Comparison of ENCODE assay signal across 9 mouse cellular contexts in genomic region chr9:116468569-116469250, GRCm38 (mm10).
DNase-seq lines count a peak whose midpoint lies in the region; ATAC-seq and TF ChIP-seq lines count a peak whose summit lies in the region.
"Had no signal": no experiment of that assay in that cellular context is flagged by ENCODE, and none has a peak within 500 bp of the region (broad histone marks: within the 10 kb centered on the region; RNA-seq: fewer than 3 reads in every experiment).

No protein-coding gene starts in this region.

- H3K27me3 ChIP-seq in midbrain, postnatal 0 days (ENCODE audit: insufficient read depth, low read length) = no peaks in the 10 kb centered on the region

- ATAC-seq in midbrain, postnatal 0 days (ENCODE audit: low FRiP score) = 0 out of 2 replicates have a peak, but pooled peaks have one; percentile 23

- intact Hi-C loops in left cerebral cortex, postnatal 4 days (cut with DNase I) = no loop called here
- intact Hi-C loops in left cerebral cortex, postnatal 25 days (cut with DNase I) = no loop called here

- H3K4me3 ChIP-seq in midbrain, postnatal 0 days (ENCODE audit: low read depth, low read length) = no peak overlapping the region

- WGBS in midbrain, postnatal 0 days = 14% methylated on average over 10 of the region's 10 CpGs

- peak; percentile 10 for DNase-seq in embryo, embryonic 10 days (ENCODE audit: low spot score)
- no peak for DNase-seq in embryo, embryonic 11 days
- peak; percentile 67 for DNase-seq in left cerebral cortex, postnatal 4 days
- DNase-seq in left cerebral cortex, postnatal 25 days (ENCODE audit: low spot score in 2 of 2) = no peak
- peak; percentile 53 to 79 for DNase-seq in heart, adult 9 months (ENCODE audit: low spot score in 2 of 2)
- peak; percentile 82 for DNase-seq in midbrain, postnatal 0 days (ENCODE audit: low spot score)
- no peak for DNase-seq in lung, adult 18-20 months
- no peak for DNase-seq in spleen, postnatal 36 days (ENCODE audit: low spot score in 2 of 2)
- DNase-seq: lung, postnatal 14 days had no signal

- TF ChIP-seq CTCF in midbrain, postnatal 0 days (IDR thresholded peaks at IDR 0.05) = no peak

- H3K4me2 ChIP-seq in midbrain, postnatal 0 days (ENCODE audit: low read depth, low read length, poor library complexity, severe bottlenecking) = no peak overlapping the region

- no peaks in the 10 kb centered on the region for H3K36me3 ChIP-seq in midbrain, postnatal 0 days (ENCODE audit: insufficient read depth, low read length)

- H3K27ac ChIP-seq in midbrain, postnatal 0 days (ENCODE audit: low read depth, low read length) = peak overlapping the region; percentile 47

- H3K4me1 ChIP-seq in midbrain, postnatal 0 days (ENCODE audit: insufficient read depth, low read length) = no peaks in the 10 kb centered on the region; the same call in 1 of the 2 replicates

- no peak overlapping the region; the same call in 1 of the 2 replicates for H3K9ac ChIP-seq in midbrain, postnatal 0 days (replicated peaks; ENCODE audit: low read length, poor library complexity, severe bottlenecking)

- no peaks in the 10 kb centered on the region for H3K9me3 ChIP-seq in midbrain, postnatal 0 days (ENCODE audit: low read length)

Comparison
In these comparisons a context has a peak if more than half of its experiments do, and no peak if none do; other contexts are left out.
1. DNase-seq: peak in embryo, embryonic 10 days (single experiment), left cerebral cortex, postnatal 4 days (single experiment), heart, adult 9 months (2 of 2) and midbrain, postnatal 0 days (single experiment); none in embryo, embryonic 11 days (single experiment), left cerebral cortex, postnatal 25 days (0 of 2), lung, adult 18-20 months (0 of 2) and spleen, postnatal 36 days (0 of 2).